Mouse (Mus musculus) heart, embryonic 15.5 days (tissue): ENCODE data around the gene Bcar3. TPM values are rescaled to one million over a fixed set of nuclear protein-coding genes. Genes with fewer than 3 reads are reported as not detected.
"Not testable (repeated sequence)": the region's sequence is repeated elsewhere in the genome, so short reads cannot be mapped to it uniquely, and the experiment has no call there.

ENCODE experiments used
- ATAC-seq: fragments of 200-750 bp; cut with Nextera tagmentation; replicated peaks from 2 replicates; pipeline ENCODE4 v1.8.0; 2017; ENCODE audit warnings: low read depth, moderate TSS enrichment; ENCODE audit not compliant: insufficient number of reproducible peaks, insufficient read depth, low FRiP score
- H3K27ac ChIP-seq: fragments of 300-500 bp; sonication (generic); 2 replicates; pipeline ENCODE4 v1.5.1; 2015; ENCODE audit warnings: mild to moderate bottlenecking, inconsistent platforms
- H3K27me3 ChIP-seq: fragments of 300-500 bp; sonication (generic); 2 replicates; pipeline ENCODE4 v1.6.1; 2015; ENCODE audit warnings: inconsistent platforms
- H3K36me3 ChIP-seq: fragments of 300-500 bp; sonication (generic); 2 replicates; pipeline ENCODE4 v1.6.1; 2015; ENCODE audit warnings: mild to moderate bottlenecking, inconsistent platforms
- H3K4me1 ChIP-seq: fragments of 300-500 bp; sonication (generic); replicated peaks from 2 replicates; pipeline ENCODE4 v1.6.1; 2015; ENCODE audit warnings: inconsistent platforms
- H3K4me2 ChIP-seq: fragments of 300-500 bp; sonication (generic); 2 replicates; pipeline ENCODE4 v1.6.1; 2015; ENCODE audit warnings: inconsistent platforms, mild to moderate bottlenecking, moderate library complexity
- H3K4me3 ChIP-seq: fragments of 300-500 bp; sonication (generic); 2 replicates; pipeline ENCODE4 v1.5.1; 2015; ENCODE audit warnings: mild to moderate bottlenecking, inconsistent platforms
- H3K9ac ChIP-seq: fragments of 300-500 bp; sonication (generic); 2 replicates; pipeline ENCODE4 v1.6.1; 2015; ENCODE audit warnings: mild to moderate bottlenecking, inconsistent platforms
- H3K9me3 ChIP-seq: fragments of 300-500 bp; sonication (generic); replicated peaks from 2 replicates; pipeline ENCODE4 v1.6.1; 2016; ENCODE audit warnings: inconsistent platforms
- WGBS: fragments of 180-500 bp; shearing (Covaris S2); methylation state at CpG from one replicate; pipeline ENCODE4 v1.1.7; 2015; ENCODE audit warnings: mixed read lengths; 5-methylcytosine and 5-hydroxymethylcytosine counted together
- polyA plus RNA-seq: library from polyadenylated mRNA; unstranded; fragments of >200 nt; fragmentation: Nextera tagmentation; extraction: Ambion mirVana; gene quantifications from 2 replicates; pipeline ENCODE4 v1.2.1, GENCODE M21; 2015

Bcar3 gene
- polyA plus RNA-seq, 1 experiment from 2014 or later = 3.9 TPM

- peaks cover 22% of the 10 kb centered on the region for H3K36me3 ChIP-seq
- WGBS = 79% methylated on average over 1 of the region's 1 CpGs
- not testable (repeated sequence) for H3K4me2 ChIP-seq, H3K9ac ChIP-seq, H3K9me3 ChIP-seq, ATAC-seq, H3K4me3 ChIP-seq, H3K27me3 ChIP-seq, H3K27ac ChIP-seq
- H3K4me1 ChIP-seq = peaks cover 30% of the 10 kb centered on the region
Observed at GRCm38 (mm10) chr3:122272565-122272964, 21.4 kb upstream of the Bcar3 start.

GRCm38 (mm10) chr3:122273407-122274240 lies 20.3 kb upstream of the Bcar3 start:
- H3K9ac ChIP-seq = peak overlapping the region; percentile 36; the same call in 1 of the 2 replicates
- 10% methylated on average over 19 of the region's 20 CpGs for WGBS
- H3K4me3 ChIP-seq = peak overlapping the region; percentile 90
- H3K9me3 ChIP-seq = no peaks in the 10 kb centered on the region
- peak overlapping the region; percentile 47; the same call in 1 of the 2 replicates for H3K27ac ChIP-seq
- H3K4me1 ChIP-seq = peaks cover 38% of the 10 kb centered on the region
- H3K4me2 ChIP-seq = peak overlapping the region; percentile 55
- peaks cover 32% of the 10 kb centered on the region for H3K36me3 ChIP-seq
- H3K27me3 ChIP-seq = no peaks in the 10 kb centered on the region
- no peak for ATAC-seq

DNA sequence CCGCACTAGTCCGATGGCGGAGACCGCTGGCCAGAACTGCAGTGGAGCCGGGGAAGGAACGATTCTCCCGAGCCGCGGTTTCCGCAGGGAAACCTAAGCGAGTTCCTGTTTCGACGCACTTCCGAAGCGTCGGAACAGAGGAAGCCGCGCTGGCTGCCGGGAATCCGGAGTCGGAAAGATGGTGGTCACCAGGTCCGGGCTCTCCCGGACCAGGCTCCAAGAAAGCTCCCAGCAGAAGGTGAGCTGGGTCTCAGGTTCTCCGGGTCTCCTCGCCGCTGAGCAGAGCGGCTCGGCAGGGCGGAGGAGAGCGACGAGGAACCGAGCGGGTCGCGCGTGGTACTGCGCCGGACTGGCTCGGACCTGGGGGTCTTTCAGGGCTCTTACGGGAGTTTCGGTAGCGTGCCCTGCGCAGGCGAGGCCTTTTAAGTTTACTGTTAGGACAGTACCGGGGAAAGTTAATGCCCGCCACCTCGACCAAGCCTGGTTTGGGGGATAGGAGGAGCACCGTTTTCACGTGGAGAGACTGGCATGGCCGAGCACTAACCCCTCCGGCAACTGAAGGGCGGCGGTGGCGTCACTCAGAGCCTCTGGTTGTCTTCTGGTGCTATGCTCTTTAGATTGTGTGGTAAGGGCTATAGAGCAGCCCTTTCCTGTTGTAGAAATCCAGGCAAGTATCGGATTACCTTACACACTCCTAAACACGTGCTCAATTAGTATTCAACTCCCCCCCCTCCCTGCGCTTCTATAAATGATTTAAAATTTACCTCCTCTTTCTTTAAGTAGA lies 19.5 kb upstream of the Bcar3 start, which contains the start of gene Dnttip2:
Gene Dnttip2 (plus strand): TSS at position 148 of the 784 bp plus-strand sequence.
- whole genome bisulfite sequencing = under 1% methylated on average over 57 of the region's 57 CpGs
- peaks cover 40% of the 10 kb centered on the region for H3K36me3 ChIP-seq
- peak; percentile 96 for ATAC-seq
- H3K9ac ChIP-seq = peak within 1 kb of the TSS; percentile 96
- H3K9me3 ChIP-seq = no peaks in the 10 kb centered on the region
- H3K27me3 ChIP-seq = no peaks in the 10 kb centered on the region
- peaks cover 38% of the 10 kb centered on the region for H3K4me1 ChIP-seq
- peak within 1 kb of the TSS; percentile 90 for H3K4me3 ChIP-seq
- peak within 1 kb of the TSS; percentile 83 for H3K27ac ChIP-seq
- peak within 1 kb of the TSS; percentile 82 for H3K4me2 ChIP-seq

DNA sequence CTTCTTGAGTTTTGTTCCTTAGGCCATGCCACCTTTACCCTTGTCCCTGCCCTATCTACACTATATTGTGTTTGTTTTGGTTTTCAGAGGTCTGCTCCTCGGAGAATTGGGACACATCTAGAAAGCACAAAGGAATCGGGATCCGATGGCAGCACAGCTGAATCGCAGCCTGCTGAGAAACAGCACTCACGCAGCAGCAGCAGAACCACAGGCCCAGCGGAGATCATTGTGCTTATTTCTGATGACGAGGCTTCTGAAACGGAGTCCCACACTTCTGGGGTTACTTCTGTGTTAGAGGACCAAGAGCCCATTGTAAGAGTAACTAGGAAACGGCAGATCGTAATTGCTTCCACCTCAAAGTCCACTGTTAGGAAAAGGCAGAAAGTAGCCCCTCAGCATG lies 18.8 kb upstream of the Bcar3 start:
- WGBS = 77% methylated on average over 10 of the region's 10 CpGs
- H3K4me3 ChIP-seq = peak overlapping the region; percentile 90
- H3K27ac ChIP-seq = no peak overlapping the region
- H3K9me3 ChIP-seq = no peaks in the 10 kb centered on the region
- H3K4me2 ChIP-seq = peak overlapping the region; percentile 82
- H3K36me3 ChIP-seq = peaks cover 47% of the 10 kb centered on the region
- no peaks in the 10 kb centered on the region for H3K27me3 ChIP-seq
- peak overlapping the region; percentile 96 for H3K9ac ChIP-seq
- H3K4me1 ChIP-seq = peaks cover 38% of the 10 kb centered on the region
- no peak for ATAC-seq

DNA sequence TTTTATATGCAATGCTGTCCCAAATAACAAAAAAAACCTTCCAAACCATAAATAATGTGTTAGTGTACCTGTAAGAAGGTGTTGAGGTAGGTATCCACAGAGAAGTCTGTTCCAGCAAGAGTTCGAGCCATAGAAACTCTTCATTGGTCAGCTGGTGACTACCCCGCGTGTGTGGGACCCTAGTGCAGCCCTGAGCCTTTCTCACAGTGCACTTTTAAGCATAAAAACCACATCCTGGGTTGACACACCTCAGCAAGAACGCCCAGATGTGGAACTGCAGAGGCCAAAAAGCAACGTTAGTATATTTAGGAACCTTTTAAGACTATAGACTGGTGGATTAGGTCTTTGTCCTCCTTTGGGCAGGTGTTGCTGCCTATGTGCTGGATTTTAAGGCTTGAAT lies 6.7 kb upstream of the Bcar3 start:
- Histone ChIP-seq H3K27ac (no peak overlapping the region), H3K4me2 (no peak overlapping the region), H3K9ac (no peak overlapping the region), H3K4me1 (peaks cover 8% of the 10 kb centered on the region), H3K9me3 (no peaks in the 10 kb centered on the region), H3K4me3 (no peak overlapping the region), H3K27me3 (no peaks in the 10 kb centered on the region), H3K36me3 (peaks cover 33% of the 10 kb centered on the region)
- 70% methylated on average over 5 of the region's 5 CpGs for WGBS
- no peak for ATAC-seq

GRCm38 (mm10) chr3:122288613-122289195 lies 5.2 kb upstream of the Bcar3 start:
- ATAC-seq = no peak
- WGBS = 78% methylated on average over 5 of the region's 5 CpGs

GRCm38 (mm10) chr3:122289344-122289743 lies 4.6 kb upstream of the Bcar3 start:
- ATAC-seq, H3K27ac ChIP-seq, H3K27me3 ChIP-seq, H3K4me3 ChIP-seq, H3K9ac ChIP-seq, H3K9me3 ChIP-seq, H3K4me2 ChIP-seq: not testable (repeated sequence)
- peaks cover 16% of the 10 kb centered on the region for H3K4me1 ChIP-seq
- H3K36me3 ChIP-seq = peaks cover 11% of the 10 kb centered on the region
- 76% methylated on average over 4 of the region's 4 CpGs for WGBS

More at GRCm38 (mm10) chr3:122288613-122289195, 5.2 kb upstream of the Bcar3 start:
- Histone ChIP-seq H3K4me3 (no peak overlapping the region), H3K4me2 (no peak overlapping the region), H3K9ac (no peak overlapping the region), H3K9me3 (no peaks in the 10 kb centered on the region), H3K4me1 (peaks cover 12% of the 10 kb centered on the region), H3K27ac (no peak overlapping the region), H3K27me3 (no peaks in the 10 kb centered on the region), H3K36me3 (peaks cover 18% of the 10 kb centered on the region)

GRCm38 (mm10) chr3:122290696-122291095 lies 3.2 kb upstream of the Bcar3 start:
- Histone ChIP-seq H3K4me1 (peaks cover 19% of the 10 kb centered on the region), H3K36me3 (peaks cover under 1% of the 10 kb centered on the region; the same call in 1 of the 2 replicates), H3K4me2 (no peak overlapping the region), H3K9me3 (no peaks in the 10 kb centered on the region), H3K27me3 (no peaks in the 10 kb centered on the region), H3K27ac (peak overlapping the region; percentile 95), H3K9ac (no peak overlapping the region), H3K4me3 (no peak overlapping the region)
- WGBS = 59% methylated on average over 7 of the region's 7 CpGs
- no peak for ATAC-seq

DNA sequence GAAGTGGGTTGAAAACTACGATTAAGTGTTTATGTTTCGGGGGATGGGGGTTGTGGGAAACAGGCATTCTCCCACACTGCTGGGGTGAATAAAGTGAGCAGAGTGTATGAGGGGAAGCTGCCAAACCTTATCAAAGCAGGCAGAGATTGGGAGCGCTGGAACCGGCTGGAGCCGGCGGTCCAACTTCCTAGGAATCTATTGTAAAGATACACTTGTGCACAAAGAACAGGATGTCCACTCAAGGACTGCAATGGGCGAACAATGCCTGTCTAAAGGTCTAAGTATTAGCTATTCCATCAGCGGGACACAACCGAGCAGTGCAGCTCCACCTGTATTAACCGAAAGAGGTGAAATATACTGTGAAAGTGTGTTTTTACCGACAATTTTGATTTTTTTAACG lies 2.1 kb upstream of the Bcar3 start:
- 27% methylated on average over 12 of the region's 12 CpGs for WGBS
- peaks cover 20% of the 10 kb centered on the region for H3K4me1 ChIP-seq
- no peaks in the 10 kb centered on the region for H3K27me3 ChIP-seq
- peak overlapping the region; percentile 92 for H3K4me3 ChIP-seq
- no peaks in the 10 kb centered on the region for H3K9me3 ChIP-seq
- H3K9ac ChIP-seq = 0 out of 2 replicates have a peak overlapping the region, but pooled peaks have one; percentile 90
- peak overlapping the region; percentile 95 for H3K27ac ChIP-seq
- 0 out of 2 replicates have a peak, but pooled peaks have one; percentile 7 for ATAC-seq
- H3K4me2 ChIP-seq = peak overlapping the region; percentile 82
- H3K36me3 ChIP-seq = no peaks in the 10 kb centered on the region

DNA sequence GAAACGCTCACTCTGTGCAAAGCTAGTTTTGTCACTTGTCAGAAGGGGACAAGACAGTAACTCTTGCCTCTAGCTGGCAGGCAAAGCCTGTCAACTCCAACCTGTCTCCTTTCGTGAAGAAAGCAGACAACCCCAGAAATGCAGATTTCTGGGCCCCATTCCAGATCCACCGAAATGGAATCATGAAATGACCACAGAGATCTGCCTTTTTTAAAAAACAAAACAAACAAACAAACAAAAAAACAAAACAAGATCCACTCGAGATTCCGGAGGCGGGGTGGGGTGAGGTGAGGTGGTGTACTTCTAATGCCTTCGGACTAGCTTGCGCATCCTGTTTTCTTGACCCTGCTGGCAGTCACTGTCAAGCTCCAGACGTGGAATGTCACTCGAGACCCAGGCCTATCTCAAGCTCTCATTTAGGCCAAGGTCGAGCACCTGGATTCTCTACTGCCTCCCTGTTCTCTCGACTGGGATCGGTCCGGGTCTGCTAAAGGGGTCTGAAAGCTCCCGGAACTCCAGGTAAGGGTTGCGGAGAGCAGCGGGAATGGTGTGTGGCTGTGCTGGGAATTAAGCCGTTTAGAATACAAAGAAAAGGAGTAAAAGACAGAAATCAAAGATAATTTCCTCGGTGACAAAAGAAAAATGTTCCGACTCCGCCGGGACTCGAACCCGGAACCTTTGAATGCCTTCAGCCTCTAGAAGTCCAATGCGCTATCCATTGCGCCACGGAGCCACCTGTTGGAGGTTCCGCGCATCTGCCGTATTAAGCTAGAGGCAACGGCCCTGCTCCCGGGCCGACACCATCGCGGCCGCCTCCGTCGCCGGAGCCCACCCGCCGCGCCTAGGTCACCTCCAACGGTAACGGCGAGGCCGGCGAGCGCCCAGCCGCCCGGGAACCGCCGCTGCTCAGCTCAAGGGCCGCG lies 1.4 kb upstream of the Bcar3 start:
- peak; percentile 77 for ATAC-seq
- Histone ChIP-seq H3K4me2 (peak overlapping the region; percentile 82), H3K9me3 (no peaks in the 10 kb centered on the region), H3K36me3 (no peaks in the 10 kb centered on the region), H3K27ac (peak overlapping the region; percentile 95), H3K27me3 (no peaks in the 10 kb centered on the region), H3K4me3 (peak overlapping the region; percentile 92), H3K4me1 (peaks cover 20% of the 10 kb centered on the region), H3K9ac (peak overlapping the region; percentile 90)
- 5% methylated on average over 52 of the region's 54 CpGs for WGBS
